Mouse (Mus musculus) ES-Bruce4 (cell line): ENCODE data around the gene Kalrn. TPM values are rescaled to one million over a fixed set of nuclear protein-coding genes. Genes with fewer than 3 reads are reported as not detected.

Source experiments
- H3K27ac ChIP-seq: 2 replicates; pipeline ENCODE4 v1.5.1; 2012; ENCODE audit warnings: low read length, inconsistent platforms; ENCODE audit not compliant: insufficient read depth
- H3K27me3 ChIP-seq: 2 replicates; pipeline ENCODE4 v1.6.1; 2012; ENCODE audit warnings: mild to moderate bottlenecking, low read length, inconsistent platforms; ENCODE audit not compliant: control insufficient read depth, poor library complexity, insufficient read depth, severe bottlenecking
- H3K36me3 ChIP-seq: 2 replicates; pipeline ENCODE4 v1.6.1; 2012; ENCODE audit warnings: inconsistent platforms, mild to moderate bottlenecking, low read length, moderate library complexity; ENCODE audit not compliant: control insufficient read depth, poor library complexity, insufficient read depth, severe bottlenecking
- H3K4me1 ChIP-seq: one replicate; pipeline ENCODE4 v1.8.1; 2011; ENCODE audit warnings: low read length; ENCODE audit not compliant: control insufficient read depth, insufficient read depth
- H3K4me3 ChIP-seq: 2 replicates; pipeline ENCODE4 v1.5.1; 2011; ENCODE audit warnings: low read depth, mild to moderate bottlenecking, low read length
- H3K9ac ChIP-seq: 2 replicates; pipeline ENCODE4 v1.6.1; 2012; ENCODE audit warnings: low read depth, mild to moderate bottlenecking, inconsistent platforms; ENCODE audit not compliant: poor library complexity, severe bottlenecking
- H3K9me3 ChIP-seq: replicated peaks from 2 replicates; pipeline ENCODE4 v1.6.1; 2012; ENCODE audit warnings: mild to moderate bottlenecking, low read length, inconsistent platforms; ENCODE audit not compliant: control insufficient read depth, poor library complexity, insufficient read depth, severe bottlenecking
- CTCF ChIP-seq: IDR thresholded peaks from one replicate; pipeline ENCODE4 v1.8.1; 2011; ENCODE audit warnings: low read depth, low read length
- EP300 ChIP-seq: IDR thresholded peaks from 2 replicates; pipeline ENCODE4 v1.6.1; 2011; ENCODE audit warnings: low read depth, low read length; ENCODE audit not compliant: insufficient read depth
- POLR2A ChIP-seq: IDR thresholded peaks from one replicate; pipeline ENCODE4 v1.8.1; 2011; ENCODE audit warnings: low read length; ENCODE audit not compliant: insufficient read depth
- polyA plus RNA-seq: library from polyadenylated mRNA; stranded (reverse); fragments of >200 nt; gene quantifications from 2 replicates; pipeline ENCODE4 v1.2.4, GENCODE M21; 2011; ENCODE audit warnings: low read depth; ENCODE audit not compliant: missing spikeins, insufficient read depth, insufficient read length

Kalrn gene
- polyA plus RNA-seq, 1 experiment: 8.2 TPM

- Histone ChIP-seq H3K27ac (no peak overlapping the region), H3K27me3 (no peaks in the 10 kb centered on the region), H3K36me3 (no peaks in the 10 kb centered on the region), H3K4me1 (no peaks in the 10 kb centered on the region), H3K4me3 (no peak overlapping the region), H3K9ac (no peak overlapping the region), H3K9me3 (no peaks in the 10 kb centered on the region)
- TF ChIP-seq EP300 (no peak), POLR2A (no peak), CTCF (no peak)
These were observed 502.0 kb downstream of the Kalrn start for GRCm38 (mm10) chr16:34071223-34071825.

- Histone ChIP-seq H3K27ac (no peak overlapping the region), H3K27me3 (no peaks in the 10 kb centered on the region), H3K9ac (no peak overlapping the region), H3K4me3 (no peak overlapping the region), H3K9me3 (no peaks in the 10 kb centered on the region), H3K4me1 (no peaks in the 10 kb centered on the region), H3K36me3 (no peaks in the 10 kb centered on the region)
- TF ChIP-seq CTCF: no peak
- no peak for TF ChIP-seq POLR2A
- no peak for TF ChIP-seq EP300
These were observed 503.9 kb downstream of the Kalrn start for GRCm38 (mm10) chr16:34069481-34069880.

DNA sequence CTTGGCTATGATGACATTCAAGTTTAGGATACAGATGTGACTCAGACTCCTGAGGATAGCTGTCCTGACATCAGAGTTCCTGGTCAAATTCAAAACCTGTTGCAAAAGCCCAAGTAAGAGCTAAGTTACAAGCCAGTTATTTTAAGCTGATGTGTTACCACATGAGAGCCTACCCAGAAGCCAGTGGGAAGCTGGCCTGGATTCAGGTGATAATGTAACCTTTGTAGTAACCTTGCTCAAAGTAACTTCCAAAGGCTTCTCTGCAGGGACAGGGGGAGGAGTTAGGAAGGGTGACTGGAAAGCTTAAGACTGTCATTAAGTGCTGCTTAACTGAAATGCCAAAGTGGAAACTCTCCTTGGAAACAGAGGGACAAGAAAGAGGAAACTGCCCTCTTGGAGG lies 506.4 kb downstream of the Kalrn start:
- Histone ChIP-seq H3K9ac (no peak overlapping the region), H3K27me3 (no peaks in the 10 kb centered on the region), H3K36me3 (no peaks in the 10 kb centered on the region), H3K9me3 (no peaks in the 10 kb centered on the region), H3K4me3 (no peak overlapping the region), H3K27ac (no peak overlapping the region), H3K4me1 (no peaks in the 10 kb centered on the region)
- TF ChIP-seq EP300: no peak
- TF ChIP-seq POLR2A: no peak
- no peak for TF ChIP-seq CTCF

- Histone ChIP-seq H3K27ac (no peak overlapping the region), H3K27me3 (no peaks in the 10 kb centered on the region), H3K4me1 (no peaks in the 10 kb centered on the region), H3K9me3 (no peaks in the 10 kb centered on the region), H3K36me3 (no peaks in the 10 kb centered on the region), H3K9ac (no peak overlapping the region), H3K4me3 (no peak overlapping the region)
- TF ChIP-seq EP300: no peak
- no peak for TF ChIP-seq POLR2A
- no peak for TF ChIP-seq CTCF
These were observed 507.0 kb downstream of the Kalrn start for GRCm38 (mm10) chr16:34066376-34066775.

- H3K4me3 ChIP-seq: no peak overlapping the region
- H3K27me3 ChIP-seq: no peaks in the 10 kb centered on the region
- H3K4me1 ChIP-seq: no peaks in the 10 kb centered on the region
- no peaks in the 10 kb centered on the region for H3K36me3 ChIP-seq
- H3K27ac ChIP-seq: no peak overlapping the region
- no peaks in the 10 kb centered on the region for H3K9me3 ChIP-seq
- no peak overlapping the region for H3K9ac ChIP-seq
- TF ChIP-seq CTCF: no peak
These were observed 510.0 kb downstream of the Kalrn start for GRCm38 (mm10) chr16:34063313-34063712.

DNA sequence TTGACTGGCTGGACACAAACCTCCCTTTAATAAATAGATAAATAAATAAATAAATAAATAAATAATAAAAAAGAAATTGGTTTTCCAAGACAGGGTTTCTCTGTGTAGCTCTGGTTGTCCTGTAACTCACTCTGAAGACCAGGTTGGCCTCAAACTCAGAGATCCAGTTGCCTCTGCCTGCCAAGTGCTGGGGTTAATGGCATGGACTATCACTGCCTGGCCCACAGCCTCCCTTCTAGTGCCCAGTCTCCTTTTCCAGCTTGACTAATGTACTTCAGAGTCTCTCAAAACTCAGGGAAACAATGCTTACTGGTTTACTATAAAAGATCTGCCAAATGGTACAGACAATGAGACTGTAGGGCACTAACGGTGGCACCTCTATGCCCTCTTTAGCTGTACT lies 511.7 kb downstream of the Kalrn start:
- Histone ChIP-seq H3K36me3 (no peaks in the 10 kb centered on the region), H3K27ac (no peak overlapping the region), H3K27me3 (no peaks in the 10 kb centered on the region), H3K4me1 (no peaks in the 10 kb centered on the region), H3K9ac (no peak overlapping the region), H3K9me3 (no peaks in the 10 kb centered on the region), H3K4me3 (no peak overlapping the region)
- TF ChIP-seq POLR2A (no peak), CTCF (no peak), EP300 (no peak)
